Mouse (Mus musculus) intestine, embryonic 14.5 days (tissue): Measurements from ENCODE around the gene Pik3c2g. TPM values are rescaled to one million over a fixed set of nuclear protein-coding genes. Genes with fewer than 3 reads are reported as not detected.

ENCODE experiments used
- ATAC-seq: fragments of 200-750 bp; cut with Nextera tagmentation; replicated peaks from 2 replicates; pipeline ENCODE4 v1.8.0; 2017; ENCODE audit warnings: low read depth, moderate number of reproducible peaks, moderate TSS enrichment, moderate library complexity; ENCODE audit not compliant: low FRiP score, low TSS enrichment
- DNase-seq: peaks from one replicate; pipeline ENCODE4 v3.0.0-alpha.2; 2018; ENCODE audit warnings: low spot score
- H3K27ac ChIP-seq: fragments of 300-500 bp; sonication (generic); 2 replicates; pipeline ENCODE4 v1.5.1; 2014; ENCODE audit warnings: low read depth, mild to moderate bottlenecking, control low read depth
- H3K27me3 ChIP-seq: fragments of 300-500 bp; sonication (generic); replicated peaks from 2 replicates; pipeline ENCODE4 v1.6.1; 2014; ENCODE audit warnings: low read length, control low read depth; ENCODE audit not compliant: control insufficient read depth, insufficient read depth
- H3K36me3 ChIP-seq: fragments of 300-500 bp; sonication (generic); 2 replicates; pipeline ENCODE4 v1.6.1; 2014; ENCODE audit warnings: low read length, control low read depth; ENCODE audit not compliant: control insufficient read depth, insufficient read depth
- H3K4me1 ChIP-seq: fragments of 300-500 bp; sonication (generic); replicated peaks from 2 replicates; pipeline ENCODE4 v1.6.1; 2014; ENCODE audit warnings: low read length, control low read depth, mixed read lengths; ENCODE audit not compliant: control insufficient read depth, insufficient read depth
- H3K4me2 ChIP-seq: fragments of 300-500 bp; sonication (generic); 2 replicates; pipeline ENCODE4 v1.6.1; 2014; ENCODE audit warnings: low read length
- H3K4me3 ChIP-seq: fragments of 300-500 bp; sonication (generic); 2 replicates; pipeline ENCODE4 v1.5.1; 2014; ENCODE audit warnings: low read depth, low read length, control low read depth, mixed read lengths
- H3K9ac ChIP-seq: fragments of 300-500 bp; sonication (generic); 2 replicates; pipeline ENCODE4 v1.6.1; 2014; ENCODE audit warnings: mild to moderate bottlenecking, low read length
- H3K9me3 ChIP-seq: fragments of 300-500 bp; sonication (generic); 2 replicates; pipeline ENCODE4 v1.6.1; 2016; ENCODE audit warnings: low read length, control low read depth; ENCODE audit not compliant: control insufficient read depth
- WGBS: fragments of 180-500 bp; shearing (Covaris S2); extraction: QIAGEN DNeasy Blood & Tissue Kit; methylation state at CpG from one replicate; pipeline ENCODE4 v1.1.7; 2014; 5-methylcytosine and 5-hydroxymethylcytosine counted together
- polyA plus RNA-seq: library from polyadenylated mRNA; unstranded; fragments of >200 nt; fragmentation: Nextera tagmentation; extraction: Ambion mirVana; gene quantifications from 2 replicates; pipeline ENCODE4 v1.2.1, GENCODE M21; 2014

The Pik3c2g gene
- polyA plus RNA-seq, 1 experiment from 2014 or later = 0.68 TPM

DNA sequence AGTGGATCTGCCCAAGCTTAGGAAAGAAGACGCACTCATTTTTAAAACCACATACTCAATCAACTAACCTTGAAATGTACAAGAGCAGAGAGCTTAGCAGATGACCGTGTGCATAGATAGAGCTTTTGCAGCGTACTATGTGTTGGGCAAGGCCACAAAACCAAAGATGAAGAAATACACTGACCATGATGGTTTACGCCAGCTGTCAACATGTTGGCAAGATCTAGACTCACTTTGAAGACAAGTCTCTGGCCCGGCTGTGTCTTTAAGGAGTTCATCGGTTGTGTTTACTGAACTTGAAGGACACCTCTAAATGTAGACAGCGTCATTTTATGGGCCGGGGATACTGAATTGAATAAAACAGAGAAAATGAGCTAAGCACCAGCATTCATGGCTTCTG is 254.3 kb downstream of the Pik3c2g start:
- Histone ChIP-seq H3K9me3 (no peaks in the 10 kb centered on the region), H3K4me2 (no peak overlapping the region), H3K9ac (no peak overlapping the region), H3K27me3 (no peaks in the 10 kb centered on the region), H3K4me3 (no peak overlapping the region), H3K27ac (no peak overlapping the region), H3K36me3 (no peaks in the 10 kb centered on the region), H3K4me1 (no peaks in the 10 kb centered on the region; the same call in 1 of the 2 replicates)
- ATAC-seq (no peak), DNase-seq (no peak)
- 88% methylated on average over 8 of the region's 8 CpGs for WGBS

DNA sequence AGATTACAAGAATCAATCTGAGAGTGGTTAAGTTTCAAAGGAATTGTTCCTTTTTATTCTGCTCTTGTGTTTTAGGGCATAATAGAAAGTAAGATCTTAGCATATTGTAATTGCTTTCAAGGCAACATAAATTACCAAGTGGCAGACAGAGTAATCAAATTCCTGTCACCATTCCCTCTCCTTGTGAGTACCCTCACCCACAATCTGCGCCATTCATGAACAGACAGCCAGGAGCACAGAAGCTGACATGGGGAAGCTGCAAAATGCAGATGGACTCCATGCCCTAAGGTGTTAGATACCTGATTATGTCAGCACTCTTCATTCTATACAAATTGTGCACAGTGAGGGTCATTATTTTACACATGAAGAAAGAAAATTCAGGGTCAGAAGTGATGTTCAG is 255.6 kb downstream of the Pik3c2g start:
- Histone ChIP-seq H3K36me3 (no peaks in the 10 kb centered on the region), H3K4me2 (no peak overlapping the region), H3K4me1 (no peaks in the 10 kb centered on the region; the same call in 1 of the 2 replicates), H3K27me3 (no peaks in the 10 kb centered on the region), H3K27ac (no peak overlapping the region), H3K4me3 (no peak overlapping the region), H3K9ac (no peak overlapping the region), H3K9me3 (no peaks in the 10 kb centered on the region)
- DNase-seq (no peak), ATAC-seq (no peak)
- WGBS = 89% methylated on average over 1 of the region's 1 CpGs

DNA sequence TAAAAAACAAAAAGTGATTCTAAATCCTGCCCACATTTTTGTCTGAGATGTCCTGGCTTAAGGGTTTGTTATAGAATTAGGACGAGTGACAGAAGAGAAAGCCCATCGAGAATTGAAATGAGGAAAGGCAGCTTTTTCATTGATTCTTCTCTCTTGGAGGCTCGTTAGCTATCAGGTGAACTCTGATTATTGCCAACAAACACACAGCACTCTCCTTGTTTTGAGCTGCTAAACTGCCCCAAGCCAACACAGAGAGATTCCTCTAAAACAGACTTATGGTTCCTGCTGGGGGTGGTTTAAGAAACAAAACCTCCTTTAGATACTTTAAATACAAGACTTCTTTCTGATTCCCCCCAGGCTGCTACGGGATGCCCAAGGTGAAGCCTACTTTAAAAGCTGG is 256.5 kb downstream of the Pik3c2g start:
- Histone ChIP-seq H3K9ac (no peak overlapping the region), H3K9me3 (no peaks in the 10 kb centered on the region), H3K27me3 (no peaks in the 10 kb centered on the region), H3K27ac (no peak overlapping the region), H3K4me2 (no peak overlapping the region), H3K36me3 (no peaks in the 10 kb centered on the region), H3K4me3 (no peak overlapping the region), H3K4me1 (no peaks in the 10 kb centered on the region; the same call in 1 of the 2 replicates)
- WGBS = 79% methylated on average over 4 of the region's 4 CpGs
- ATAC-seq (no peak), DNase-seq (no peak)

- Histone ChIP-seq H3K9me3 (no peaks in the 10 kb centered on the region), H3K36me3 (no peaks in the 10 kb centered on the region), H3K9ac (no peak overlapping the region), H3K4me3 (no peak overlapping the region), H3K4me2 (no peak overlapping the region), H3K27ac (no peak overlapping the region), H3K27me3 (no peaks in the 10 kb centered on the region), H3K4me1 (no peaks in the 10 kb centered on the region)
- WGBS = 72% methylated on average over 7 of the region's 7 CpGs
- DNase-seq = no peak
- no peak for ATAC-seq
Measured at GRCm38 (mm10) chr6:139846889-139847544, 260.0 kb downstream of the Pik3c2g start.

DNA sequence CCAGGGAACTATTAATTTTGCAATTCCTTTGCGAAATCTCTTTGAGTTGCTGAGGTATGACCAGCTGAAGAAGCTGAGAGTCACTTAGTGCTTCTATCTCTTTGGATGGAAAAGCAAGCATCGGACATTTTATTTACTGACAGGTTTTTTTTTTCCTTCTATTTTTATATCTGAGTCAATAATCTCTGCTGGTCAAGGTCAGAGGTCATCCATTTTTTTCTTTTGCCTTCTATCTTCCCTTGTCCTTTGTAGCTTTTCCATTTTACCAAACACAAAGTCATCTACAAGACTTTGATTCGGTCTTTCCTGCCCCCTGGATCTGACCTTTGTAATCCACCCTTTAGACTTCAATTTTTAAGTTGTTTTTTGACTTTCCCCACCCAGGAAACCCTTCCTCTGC is 262.9 kb downstream of the Pik3c2g start:
- no peak for DNase-seq
- H3K27me3 ChIP-seq = no peaks in the 10 kb centered on the region
- no peak overlapping the region for H3K4me2 ChIP-seq
- ATAC-seq = no peak
- no peaks in the 10 kb centered on the region for H3K36me3 ChIP-seq
- H3K9ac ChIP-seq = no peak overlapping the region
- H3K4me1 ChIP-seq = no peaks in the 10 kb centered on the region
- H3K27ac ChIP-seq = no peak overlapping the region
- 83% methylated on average over 3 of the region's 3 CpGs for WGBS
- H3K4me3 ChIP-seq = no peak overlapping the region
- H3K9me3 ChIP-seq = no peaks in the 10 kb centered on the region

- 87% methylated on average over 21 of the region's 21 CpGs for WGBS
- no peak overlapping the region for H3K4me3 ChIP-seq
- DNase-seq = no peak
- no peak overlapping the region for H3K27ac ChIP-seq
- no peak for ATAC-seq
- H3K4me2 ChIP-seq = no peak overlapping the region
- no peaks in the 10 kb centered on the region for H3K4me1 ChIP-seq
- no peaks in the 10 kb centered on the region for H3K9me3 ChIP-seq
- H3K36me3 ChIP-seq = no peaks in the 10 kb centered on the region
- no peak overlapping the region for H3K9ac ChIP-seq
- H3K27me3 ChIP-seq = no peaks in the 10 kb centered on the region
Measured at GRCm38 (mm10) chr6:139851705-139852603, 264.9 kb downstream of the Pik3c2g start.

DNA sequence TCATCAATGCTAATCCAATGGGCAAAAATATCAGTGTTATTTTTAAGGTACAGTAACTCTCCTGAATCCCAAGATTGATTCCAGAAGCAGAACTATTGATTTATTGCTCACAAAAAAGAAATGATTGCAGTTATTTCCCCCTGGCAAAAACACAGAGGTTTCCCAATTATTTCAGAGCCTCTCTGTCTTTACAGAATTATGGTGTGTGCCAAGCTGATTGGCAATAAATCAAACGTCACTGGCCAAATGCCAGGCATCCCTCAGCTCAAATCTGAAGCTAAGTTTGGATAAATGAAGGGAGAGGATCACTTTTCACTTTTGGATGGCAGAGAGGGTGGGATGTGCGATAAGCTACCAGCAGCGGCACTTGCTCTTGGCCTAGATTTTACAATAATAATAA is 265.8 kb downstream of the Pik3c2g start:
- Histone ChIP-seq H3K9ac (no peak overlapping the region), H3K4me2 (no peak overlapping the region), H3K27ac (no peak overlapping the region), H3K9me3 (no peaks in the 10 kb centered on the region), H3K4me3 (no peak overlapping the region), H3K4me1 (no peaks in the 10 kb centered on the region), H3K27me3 (no peaks in the 10 kb centered on the region), H3K36me3 (no peaks in the 10 kb centered on the region)
- 90% methylated on average over 3 of the region's 3 CpGs for WGBS
- ATAC-seq (no peak), DNase-seq (no peak)

DNA sequence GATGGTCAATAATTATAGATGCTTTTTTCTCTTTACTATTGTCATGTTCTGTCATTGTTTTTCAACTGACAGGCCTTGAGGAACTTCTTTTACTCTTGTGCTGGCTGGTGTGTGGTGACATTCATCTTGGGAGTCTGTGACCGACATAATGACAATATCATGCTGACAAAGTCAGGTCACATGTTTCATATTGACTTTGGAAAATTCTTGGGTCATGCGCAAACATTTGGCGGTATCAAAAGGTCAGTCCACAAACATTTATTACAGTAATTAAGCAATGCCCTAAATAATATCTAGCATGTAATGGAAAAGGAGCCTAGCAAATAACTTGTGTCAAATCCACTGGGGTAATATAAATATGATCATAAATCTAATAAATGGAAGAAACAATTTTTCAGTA is 273.1 kb downstream of the Pik3c2g start:
- no peaks in the 10 kb centered on the region for H3K9me3 ChIP-seq
- no peaks in the 10 kb centered on the region for H3K36me3 ChIP-seq
- no peaks in the 10 kb centered on the region for H3K4me1 ChIP-seq
- H3K4me2 ChIP-seq = no peak overlapping the region
- H3K27me3 ChIP-seq = no peaks in the 10 kb centered on the region
- no peak overlapping the region for H3K4me3 ChIP-seq
- no peak for DNase-seq
- WGBS = 85% methylated on average over 3 of the region's 3 CpGs
- ATAC-seq = no peak
- H3K27ac ChIP-seq = no peak overlapping the region
- H3K9ac ChIP-seq = no peak overlapping the region
